Mouse (Mus musculus): ENCODE measurements at regions not wholly inside any gene's neighbourhood (a gene's known extent, or its start where the extent isn't known, plus 50 kb on each side); places are given as distances from the start of the nearest gene placed in this dataset.

GRCm38 (mm10) chr13:102142986-102143385, 375.0 kb upstream of the Pik3r1 start:
- no peak for TF ChIP-seq CTCF (conservative IDR thresholded peaks at IDR 0.05; ENCODE audit: insufficient read depth, insufficient read length, low read depth, low read length)
- no peak for TF ChIP-seq POLR2A (IDR thresholded peaks at IDR 0.05; ENCODE audit: low read depth, low read length)
